Mouse (Mus musculus) urinary bladder, postnatal 36 days (tissue): Measurements from ENCODE around the gene Ick.

Experiments
- DNase-seq, 2 experiments: peaks; one replicate each; pipeline ENCODE4 v3.0.0; 2022; ENCODE audit warnings: low spot score in 2 of 2, mixed read lengths in 1 of 2

Ick gene

DNA sequence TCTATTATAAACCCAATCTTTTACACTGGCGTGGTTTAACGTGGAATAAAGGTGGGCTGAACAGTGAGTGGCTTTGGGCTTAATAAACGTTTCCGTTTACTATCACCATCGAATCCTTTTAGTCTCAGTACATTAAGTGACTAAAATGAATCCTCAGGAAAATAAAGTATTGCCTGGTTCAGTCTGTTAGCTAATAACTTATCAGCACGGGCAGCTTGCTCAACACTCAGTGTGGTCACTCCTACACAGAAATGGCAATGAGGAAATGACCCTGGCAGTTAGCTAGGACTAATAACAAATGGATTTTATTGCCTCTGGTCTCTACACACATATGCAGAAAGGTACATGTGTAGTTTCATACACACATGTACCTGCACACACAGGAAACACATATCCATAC is 4.0 kb upstream of the Ick start:
- DNase-seq: peak in 1 of 2 experiments; percentile 36

DNA sequence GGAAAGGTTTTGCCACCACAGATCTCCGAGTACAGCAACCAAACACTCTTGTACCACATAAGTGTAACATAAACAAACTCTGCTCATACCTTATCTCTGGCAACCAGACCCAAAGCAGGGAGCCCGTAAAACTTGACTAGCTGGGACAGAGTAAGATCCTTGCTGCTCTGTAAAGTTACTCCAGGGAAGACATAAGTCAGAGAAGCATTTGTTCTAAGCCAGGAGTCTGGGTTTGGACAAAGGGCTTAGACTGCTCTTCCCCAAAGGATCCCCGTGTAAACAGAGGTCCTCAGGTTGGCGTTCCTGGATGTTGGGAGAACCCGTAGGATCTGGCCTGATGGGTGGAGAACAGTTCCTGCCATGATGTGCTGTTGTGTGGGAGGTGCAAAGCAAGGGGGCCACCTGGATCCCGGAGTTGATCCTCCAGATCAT is 3.5 kb upstream of the Ick start:
- DNase-seq: no peak

DNA sequence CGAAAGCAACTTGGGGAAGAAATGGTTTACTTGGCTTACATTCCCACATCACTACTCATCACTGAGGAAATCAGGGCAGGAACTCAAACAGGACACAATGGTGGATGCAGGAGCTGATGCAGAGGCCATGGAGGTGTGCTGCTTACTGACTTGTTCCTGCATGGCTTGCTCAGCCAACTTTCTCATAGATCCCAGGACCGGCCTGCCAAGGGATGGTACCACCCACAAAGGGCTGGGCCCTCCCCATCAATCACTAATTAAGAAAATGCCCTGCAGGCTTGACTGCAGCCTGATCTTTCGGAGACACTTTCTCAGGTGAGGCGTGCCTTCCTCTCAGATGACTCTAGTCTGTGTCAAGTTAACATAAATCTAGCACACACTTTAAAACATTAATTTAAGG is 2.2 kb upstream of the Ick start:
- DNase-seq: no peak

DNA sequence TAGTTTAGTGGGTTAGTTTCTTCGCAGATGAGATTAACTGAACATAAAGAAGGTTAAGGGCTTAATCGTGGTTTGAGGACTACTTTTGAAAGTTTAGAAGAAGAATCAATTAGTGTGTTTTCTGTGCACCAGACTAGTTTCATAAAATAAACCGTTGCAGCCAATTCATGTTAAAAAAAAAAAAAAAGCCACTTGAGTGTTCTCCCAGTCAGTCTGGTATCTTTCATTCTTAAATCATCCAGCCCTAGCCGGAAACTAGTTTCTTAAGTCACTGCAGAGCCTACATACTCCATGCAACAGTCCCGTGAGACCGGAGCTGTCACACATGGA is 1.4 kb upstream of the Ick start:
- no peak for DNase-seq

DNA sequence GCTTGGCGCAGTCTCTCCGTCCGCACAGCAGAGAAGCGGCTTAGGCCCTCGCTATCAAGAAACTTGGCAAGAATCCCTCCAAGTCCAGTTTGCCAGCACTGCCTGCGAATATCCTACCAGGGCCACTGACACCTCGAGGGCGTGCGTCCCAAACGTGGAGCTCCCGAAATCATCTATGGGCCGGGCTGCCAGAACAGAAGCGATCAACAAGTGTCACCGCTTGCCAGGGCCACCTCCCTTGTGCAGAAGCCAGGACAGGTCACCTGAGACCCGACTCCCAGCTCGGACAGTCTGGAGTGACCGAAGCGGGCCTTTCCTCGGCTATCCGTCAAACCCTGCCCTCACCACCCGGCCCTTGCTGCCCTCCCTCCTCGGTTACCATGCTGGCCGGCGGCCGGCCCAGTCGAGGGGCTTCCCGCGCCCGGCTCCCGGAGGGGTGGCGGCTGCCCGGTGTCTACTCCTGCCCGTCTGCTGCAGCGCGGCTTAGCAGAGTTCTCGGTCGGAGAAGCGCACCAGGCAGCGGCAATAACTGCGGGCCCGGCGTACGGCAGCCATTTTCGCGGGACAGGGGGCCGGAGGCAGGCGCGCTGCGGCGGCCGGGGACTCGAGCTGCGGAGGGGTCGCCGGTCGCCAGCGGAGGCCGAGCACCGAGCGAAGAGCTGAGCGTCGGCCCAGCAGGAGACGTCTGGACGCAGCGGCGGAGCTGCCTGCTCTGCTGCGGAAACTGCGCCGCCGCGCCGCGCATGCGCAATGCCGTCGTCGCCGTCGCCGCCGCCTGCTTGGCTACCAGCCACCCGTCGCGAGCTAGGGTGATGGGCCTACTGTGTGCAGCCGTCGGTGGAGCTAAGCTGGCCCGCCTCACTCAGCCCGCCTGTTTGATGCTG is 838 bp upstream of the Ick start:
- DNase-seq: peak; percentile 68 to 78

DNA sequence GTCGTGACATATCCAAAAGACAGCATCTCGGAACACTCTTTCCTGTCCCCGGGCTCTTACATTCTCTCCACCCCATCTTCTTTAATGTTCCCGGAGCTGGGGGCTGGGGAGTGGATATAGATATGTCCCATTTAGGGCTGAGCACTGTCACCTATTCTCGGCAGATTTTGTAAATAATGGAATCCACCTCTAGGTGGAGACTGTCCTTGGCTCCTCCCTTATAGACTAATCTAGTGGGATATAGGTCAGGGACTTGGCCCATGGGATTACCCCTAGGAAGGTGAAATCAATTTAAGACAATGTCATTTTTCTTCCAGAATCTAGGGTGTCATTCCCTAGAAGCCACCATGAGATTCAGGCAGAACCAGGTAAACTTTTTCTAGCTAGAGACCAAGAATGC is 664 bp downstream of the Ick start:
- DNase-seq: no peak

DNA sequence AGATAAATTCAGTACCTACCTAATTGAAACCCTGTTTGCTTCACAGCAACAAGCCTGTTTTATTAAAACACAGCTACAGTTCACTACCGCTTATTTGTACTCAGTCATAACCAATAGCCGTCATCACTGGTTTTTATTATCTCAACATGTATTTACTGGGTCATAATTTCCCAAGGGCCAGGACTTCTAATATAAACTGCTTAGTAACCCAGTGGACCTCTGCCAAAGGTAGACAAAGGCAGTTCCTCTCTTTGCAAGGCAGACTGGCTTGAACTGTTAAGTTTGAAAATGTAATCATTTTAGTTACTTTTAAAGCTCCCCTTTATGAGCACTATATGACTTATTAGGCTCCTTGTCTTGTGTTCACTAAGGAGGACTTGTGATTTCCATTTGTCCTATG is 2.5 kb downstream of the Ick start:
- DNase-seq: no peak

DNA sequence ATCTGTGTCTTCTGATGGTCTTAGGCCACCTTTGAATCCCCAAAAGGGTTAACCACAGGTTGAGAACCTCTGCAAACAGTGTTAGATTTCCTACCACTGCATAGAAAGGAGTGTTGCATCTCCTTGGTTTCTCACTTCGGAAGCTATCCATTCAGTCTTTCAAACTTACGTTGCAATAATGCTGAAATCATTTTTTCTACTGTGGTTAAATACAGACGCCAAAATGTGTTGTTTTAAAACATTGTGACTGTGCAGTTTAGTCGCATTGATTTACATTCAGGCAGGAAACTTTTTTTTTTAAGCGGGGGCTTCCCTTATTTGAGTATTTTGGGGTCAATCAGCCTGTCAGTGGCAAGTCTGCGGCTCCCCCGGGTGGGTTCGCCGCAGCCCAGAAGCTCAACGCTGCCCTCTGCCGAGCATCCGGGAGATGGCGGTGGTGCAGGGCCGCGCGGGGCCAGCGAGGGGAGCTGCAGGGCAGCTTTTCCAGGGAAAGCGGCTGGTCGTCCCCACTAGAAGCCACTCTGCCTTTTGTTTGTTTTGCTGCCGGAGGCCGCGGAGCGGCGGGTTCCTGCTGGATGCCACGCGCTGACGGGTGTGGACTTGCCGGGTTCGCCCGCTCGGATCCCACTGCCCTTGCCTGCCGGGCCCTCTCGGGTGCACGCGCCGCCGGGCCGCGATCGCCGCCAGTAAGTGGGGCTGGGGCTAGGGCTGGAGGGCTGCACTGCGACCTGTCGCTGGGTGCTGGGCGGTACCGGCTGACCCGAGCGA is 4.0 kb downstream of the Ick start:
- DNase-seq: peak; percentile 88 to 91

DNA sequence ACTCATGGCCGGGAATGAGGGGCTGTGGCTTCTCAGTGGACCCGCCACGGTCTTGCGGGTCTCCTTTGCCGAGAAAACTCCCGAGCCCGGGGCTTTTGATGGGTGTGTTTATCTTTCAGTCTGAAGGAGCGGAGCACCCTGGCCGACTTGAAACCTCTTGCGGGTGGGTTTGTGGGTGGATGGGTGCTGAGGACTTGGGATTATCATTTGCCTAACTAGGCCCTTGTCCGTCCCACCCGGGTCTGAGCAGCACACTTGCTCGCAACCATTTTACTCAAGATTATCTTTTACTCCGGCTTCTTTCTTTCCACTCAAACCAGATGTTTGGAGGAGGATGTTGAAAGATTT is 4.5 kb downstream of the Ick start:
- no peak for DNase-seq

DNA sequence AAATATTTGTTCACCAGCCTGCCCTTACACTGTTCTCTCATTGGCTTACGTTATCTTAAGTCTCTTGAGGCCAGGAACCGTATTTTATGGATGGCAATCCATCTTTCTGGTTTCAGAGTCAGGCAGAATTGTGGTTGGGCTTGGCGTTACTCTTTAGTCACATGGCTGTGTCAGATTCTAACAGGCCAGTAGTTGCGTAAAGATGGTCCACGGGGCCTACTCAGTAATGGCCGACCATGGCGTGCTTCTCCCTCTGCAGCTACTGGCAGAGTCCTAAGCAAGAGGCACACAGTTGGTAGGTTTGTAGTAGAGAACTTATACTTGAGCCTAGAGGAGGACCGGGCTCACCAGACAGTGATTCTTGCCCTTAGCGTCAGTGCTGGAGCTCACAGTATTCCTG is 6.8 kb downstream of the Ick start:
- no peak for DNase-seq

DNA sequence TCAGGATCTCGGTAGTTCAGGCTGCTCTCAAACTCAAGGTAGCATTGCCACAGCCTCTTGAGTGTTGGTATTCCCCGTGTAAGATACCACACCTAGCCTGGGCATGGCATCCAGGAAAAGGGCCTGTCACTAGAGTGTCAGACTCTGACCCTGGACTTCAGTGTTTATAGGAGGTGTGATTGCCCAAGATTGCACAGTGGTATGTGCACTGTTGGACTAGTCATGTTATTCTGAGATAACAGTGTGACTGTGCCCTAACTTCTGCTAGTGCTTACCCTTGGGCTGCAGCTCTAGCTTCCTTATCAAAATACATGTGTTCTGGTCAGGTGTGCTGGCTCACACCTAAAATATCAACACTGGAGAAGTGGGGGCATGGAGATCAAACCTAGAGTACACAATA is 8.7 kb downstream of the Ick start:
- no peak for DNase-seq

DNA sequence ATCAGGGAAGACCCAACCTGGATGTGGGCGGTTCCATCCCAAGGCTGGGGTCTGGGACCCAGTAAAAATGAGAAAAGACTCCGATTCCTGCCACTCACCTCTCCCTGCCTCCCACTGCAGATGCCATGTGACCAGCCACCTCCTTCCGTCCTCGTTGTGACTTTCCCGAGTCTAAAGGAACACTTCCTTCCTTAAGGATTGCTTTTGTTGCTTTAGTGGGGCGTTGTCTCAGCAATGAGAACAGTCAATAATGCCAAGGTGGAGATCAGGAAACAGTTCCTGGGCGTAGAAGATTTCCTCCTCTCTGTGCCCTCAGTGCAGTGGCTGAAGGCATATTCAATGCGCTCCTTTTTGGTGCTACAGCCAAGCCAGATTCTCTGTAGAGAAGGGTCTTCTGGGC is 12.4 kb downstream of the Ick start:
- DNase-seq: no peak

DNA sequence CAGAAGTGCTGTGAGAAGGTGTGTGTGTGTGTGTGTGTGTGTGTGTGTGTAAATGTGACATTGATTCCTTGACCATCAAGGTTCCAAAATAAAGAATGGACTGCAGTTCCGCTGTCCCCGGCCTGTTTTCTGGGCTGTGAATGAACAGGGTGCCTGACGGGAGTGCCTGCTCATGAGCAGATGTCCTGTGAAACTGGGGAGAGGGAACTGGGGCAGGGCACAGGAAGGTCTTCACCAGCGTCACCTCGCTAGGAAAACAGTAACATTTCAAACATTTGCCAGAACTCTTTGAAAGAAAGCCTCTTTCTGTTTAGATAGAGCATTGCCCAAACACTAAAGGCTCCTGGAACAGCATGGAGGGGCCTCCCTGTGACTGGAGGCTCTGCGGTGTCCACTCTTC is 13.0 kb downstream of the Ick start:
- no peak for DNase-seq

DNA sequence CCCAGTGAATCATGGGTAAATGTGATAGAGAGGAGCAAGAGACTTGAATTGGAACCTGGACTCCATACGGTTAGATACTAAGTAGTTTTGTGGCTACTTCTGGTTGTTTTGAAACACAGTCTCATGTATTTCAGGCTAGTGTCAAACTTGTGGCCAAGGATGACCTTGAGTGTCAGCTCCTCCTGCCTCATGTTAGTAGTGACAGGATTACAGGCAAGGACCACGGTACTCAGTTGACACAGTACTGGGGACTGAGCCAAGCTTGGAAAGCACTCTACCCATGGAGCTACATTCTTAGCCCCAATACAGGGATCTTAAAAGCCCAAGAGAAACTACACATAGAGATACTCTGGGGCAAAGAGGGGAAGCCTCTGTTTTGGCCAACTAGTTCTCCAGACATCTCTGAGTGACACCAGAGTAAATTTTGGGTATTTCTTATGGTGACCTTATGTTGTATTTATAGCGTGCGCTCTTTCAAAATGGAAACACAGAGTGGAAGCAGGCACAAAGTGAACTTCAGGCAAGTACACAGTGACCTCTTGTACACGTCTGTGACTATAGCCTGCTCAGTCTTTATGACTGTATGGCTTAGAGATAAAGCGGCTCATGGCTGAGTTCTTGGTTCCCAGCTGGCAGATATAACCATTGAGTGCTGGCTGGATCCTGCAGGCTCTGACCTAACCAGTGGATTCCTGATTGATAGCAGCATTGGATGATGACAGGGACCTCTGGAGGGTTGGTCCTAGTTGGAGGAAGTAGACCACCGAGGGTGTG is 14.1 kb downstream of the Ick start:
- no peak for DNase-seq

DNA sequence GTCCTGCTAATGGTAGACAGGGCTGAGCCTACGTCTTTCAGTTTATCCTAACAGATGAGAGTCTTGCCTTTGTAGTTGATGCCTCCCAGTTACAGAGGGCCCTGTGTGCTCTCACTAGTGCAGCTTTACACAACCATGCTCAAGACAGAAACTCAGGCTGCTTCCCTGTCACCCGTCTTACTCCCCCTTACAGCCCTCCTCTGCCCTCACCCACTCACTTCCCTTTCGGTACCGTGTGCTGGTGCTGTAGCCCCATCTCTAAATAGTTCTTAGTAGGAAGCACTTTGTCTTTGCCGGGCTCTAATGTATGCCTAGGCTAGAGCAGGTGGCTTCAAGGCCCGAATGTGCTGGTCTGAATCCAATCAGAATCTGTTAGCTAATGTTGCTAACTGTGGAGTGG is 15.3 kb downstream of the Ick start:
- no peak for DNase-seq

DNA sequence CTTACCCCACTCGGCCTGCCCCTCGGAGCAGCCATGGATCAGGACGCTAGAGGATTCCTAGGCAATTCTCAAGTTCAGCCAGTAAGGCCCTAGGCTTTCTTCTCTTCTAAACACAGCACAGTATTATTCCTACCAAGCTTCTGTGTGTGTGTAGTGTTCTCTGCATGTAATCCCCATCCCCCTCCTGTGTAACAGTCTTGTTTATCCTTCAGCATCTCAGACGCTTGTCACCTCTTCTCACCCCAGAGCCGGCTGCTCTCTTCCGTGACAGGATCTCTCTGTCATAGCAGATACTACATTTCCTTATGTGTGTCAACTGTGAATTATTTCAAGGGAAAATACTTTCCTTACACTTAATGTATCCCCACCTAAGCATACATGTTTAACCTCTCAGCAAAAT is 17.0 kb downstream of the Ick start:
- no peak for DNase-seq

DNA sequence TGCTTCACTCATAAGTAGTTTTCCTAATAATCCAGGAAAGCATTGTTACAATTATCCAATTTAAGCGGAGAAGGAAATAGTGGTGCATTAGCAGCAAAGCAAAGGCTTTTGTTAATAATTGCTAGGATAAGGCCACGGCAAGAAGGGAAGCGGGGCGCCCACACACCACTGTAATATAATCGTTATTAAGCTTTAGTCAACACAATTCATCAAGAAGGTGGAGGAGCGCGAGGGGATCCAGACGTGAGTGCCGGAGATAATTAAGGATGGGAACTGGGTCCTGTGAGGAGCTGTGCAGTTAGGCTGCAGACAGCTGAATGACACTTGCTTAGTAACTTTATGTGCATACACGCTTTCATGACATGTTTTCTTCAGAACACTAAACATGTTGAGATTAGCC is 17.7 kb downstream of the Ick start:
- DNase-seq: no peak

DNA sequence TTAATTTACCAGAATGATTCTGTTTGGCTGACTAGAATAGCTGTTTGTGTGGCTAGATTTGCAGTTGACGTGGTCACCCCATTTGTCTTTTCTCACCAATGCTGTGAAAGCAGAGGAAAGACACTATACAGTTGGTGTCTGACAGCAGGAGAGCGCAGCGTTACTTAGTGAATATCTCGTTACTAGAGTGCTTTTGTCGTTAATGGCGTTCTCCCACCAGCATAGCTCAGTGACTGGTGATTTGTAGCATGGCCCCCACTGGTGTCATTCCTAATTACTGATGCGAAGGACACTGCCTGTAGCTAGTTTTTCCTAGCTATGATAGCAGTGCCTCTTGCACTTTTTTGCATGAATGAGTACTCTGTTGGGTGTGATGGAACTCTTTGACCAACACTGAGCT is 26.7 kb downstream of the Ick start:
- no peak for DNase-seq

DNA sequence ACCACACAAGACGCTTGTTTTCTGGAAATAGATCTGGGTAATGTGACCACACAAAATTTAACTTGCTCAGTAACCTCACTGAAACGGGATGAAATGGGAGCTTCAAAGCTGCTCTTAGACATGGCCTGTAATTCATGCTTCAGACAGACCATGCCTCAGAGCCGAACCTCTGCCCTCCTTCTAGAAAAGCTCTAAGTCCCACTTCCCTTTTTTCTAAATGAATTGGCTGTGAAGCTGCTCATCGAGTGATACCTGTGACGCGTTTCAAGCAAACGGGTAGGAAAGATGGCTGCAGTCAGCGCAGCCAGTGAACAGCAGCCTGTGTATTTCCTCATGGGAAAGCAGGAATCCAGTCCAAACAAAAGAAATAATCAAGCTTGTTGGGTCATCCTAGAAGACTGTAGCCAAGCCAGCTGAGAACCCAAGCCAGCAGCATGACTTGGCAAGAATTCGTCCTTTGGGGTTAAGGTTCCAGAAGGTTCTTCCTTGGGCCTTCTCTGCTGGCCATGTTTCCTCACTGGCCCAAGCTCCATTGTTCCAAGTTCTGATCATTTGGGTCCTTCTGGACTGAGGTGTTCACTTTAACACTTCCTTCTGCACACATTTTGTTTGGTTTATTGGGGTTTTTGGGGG is 29.2 kb downstream of the Ick start:
- DNase-seq: peak in 1 of 2 experiments; percentile 51

DNA sequence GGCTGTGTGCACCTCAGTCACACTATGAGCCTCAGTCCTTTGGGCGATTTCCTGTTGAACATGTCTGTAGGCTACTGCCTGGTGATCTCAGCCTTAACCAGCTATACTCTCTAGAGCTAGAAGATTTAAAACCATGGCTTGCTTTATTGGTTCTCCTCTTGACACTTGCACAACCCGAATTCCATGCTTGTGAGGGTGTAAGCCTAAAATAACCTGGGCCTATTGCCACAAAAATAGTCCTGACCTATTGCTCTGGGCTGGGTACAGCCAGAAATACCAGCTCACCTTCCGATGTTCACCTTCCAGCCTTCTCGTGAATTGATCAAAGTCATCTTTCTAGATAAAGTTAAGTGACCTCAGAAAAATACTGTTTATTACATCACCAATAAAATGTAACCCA is 30.5 kb downstream of the Ick start:
- DNase-seq: no peak

DNA sequence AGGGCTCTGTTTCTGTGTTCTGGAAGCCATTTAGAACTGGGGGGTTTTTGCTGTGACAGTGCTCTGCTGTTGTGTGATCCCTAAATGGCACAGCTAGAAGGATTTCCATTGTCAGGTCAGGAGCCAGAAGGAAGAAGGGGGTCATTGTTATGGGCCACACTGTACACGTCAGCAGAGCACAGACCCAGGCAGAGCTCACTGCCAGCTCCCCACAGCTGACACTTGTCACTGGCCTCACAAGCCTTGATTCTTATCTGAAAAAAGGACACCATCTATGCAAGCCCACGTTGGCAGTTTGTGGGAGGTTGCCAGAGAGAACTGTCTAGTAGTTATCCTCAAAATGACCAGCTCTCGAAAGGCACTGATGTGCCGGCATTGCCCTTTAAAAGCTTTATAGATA is 37.1 kb downstream of the Ick start:
- no peak for DNase-seq

DNA sequence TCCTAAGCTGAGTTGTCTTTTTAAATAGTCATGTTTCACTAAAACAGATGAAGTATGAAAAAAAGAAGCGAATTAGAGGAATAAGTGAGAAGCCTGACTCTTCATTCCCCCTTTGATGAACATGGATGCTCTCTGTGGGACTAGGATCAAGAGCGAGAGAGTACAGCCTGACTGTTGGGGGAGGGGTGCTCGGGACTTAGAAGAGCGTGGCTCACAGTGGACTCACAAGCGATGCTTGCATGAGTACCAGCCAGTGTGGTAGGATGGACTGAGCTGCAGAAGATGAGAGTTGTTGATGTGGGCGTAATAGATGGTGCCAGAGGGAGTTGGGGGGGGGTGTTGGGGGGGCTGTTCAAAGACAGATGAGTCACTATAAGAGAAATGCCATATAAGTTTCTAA is 37.6 kb downstream of the Ick start:
- no peak for DNase-seq
